Mouse (Mus musculus): ENCODE measurements at regions not wholly inside any gene's neighbourhood (a gene's known extent, or its start where the extent isn't known, plus 50 kb on each side); places are given as distances from the start of the nearest gene placed in this dataset.
A peak's percentile ranks its signal among the peaks of the same experiment; 100 is the strongest.

DNA sequence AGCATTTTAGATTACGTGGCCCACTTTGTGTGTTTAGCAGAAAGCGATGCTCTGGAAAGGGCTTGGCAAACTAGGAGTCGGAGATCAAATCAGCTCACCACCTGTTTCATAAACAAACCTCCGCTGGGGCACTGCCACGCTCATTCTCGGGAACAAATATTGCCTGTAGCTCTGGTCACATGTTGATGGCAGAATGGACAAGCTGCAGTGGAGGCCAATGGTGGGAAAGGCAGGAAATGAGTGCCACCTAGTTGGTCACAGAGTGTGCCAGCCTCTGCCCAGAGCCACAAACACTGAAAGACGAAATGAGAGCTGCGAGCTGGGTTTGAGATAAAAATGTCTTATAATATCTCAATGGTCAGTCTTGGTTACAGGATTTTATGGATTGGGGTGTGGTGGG, 259.2 kb upstream of the Csf3r start:
- peak; percentile 29 to 47 for DNase-seq

DNA sequence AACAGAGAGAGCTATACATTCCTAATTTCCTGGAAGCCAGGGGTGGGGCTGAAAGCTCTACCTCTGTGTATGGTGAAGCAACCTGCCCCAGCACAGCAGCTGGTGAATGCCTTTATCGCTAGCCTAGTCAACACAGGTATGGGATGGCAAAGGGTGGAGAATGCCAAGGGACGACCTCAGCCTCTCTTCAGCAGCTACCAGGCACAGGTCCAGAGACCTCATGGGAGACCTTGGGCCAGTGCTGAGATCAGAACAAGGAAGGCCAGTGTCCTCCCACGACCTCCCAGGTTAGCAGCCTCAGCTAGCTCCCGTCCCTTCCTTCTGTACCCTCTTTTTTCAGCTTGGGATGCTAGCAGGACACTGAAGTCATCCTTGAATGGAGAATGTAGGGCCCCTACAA, 247.2 kb upstream of the Csf3r start:
- no peak for DNase-seq

DNA sequence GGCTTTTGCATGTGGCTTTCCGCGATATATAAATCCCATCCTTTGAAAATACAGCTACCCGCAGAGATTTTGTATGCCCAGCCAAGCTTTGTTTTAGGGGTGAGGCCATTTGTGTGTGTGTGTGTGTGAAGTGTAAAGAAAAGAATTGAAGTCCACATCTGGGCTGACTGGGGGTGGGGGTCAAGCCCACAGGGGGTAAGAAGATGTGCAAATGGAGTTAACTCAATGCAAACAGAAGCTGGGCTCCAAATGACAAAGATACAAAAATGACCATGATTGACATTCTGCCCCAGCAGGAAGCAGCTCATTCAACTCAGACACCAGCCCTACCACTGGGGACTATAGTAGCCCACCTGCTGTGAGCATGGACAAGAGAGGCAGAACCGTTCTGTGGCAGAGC, 244.2 kb upstream of the Csf3r start:
- no peak for DNase-seq

DNA sequence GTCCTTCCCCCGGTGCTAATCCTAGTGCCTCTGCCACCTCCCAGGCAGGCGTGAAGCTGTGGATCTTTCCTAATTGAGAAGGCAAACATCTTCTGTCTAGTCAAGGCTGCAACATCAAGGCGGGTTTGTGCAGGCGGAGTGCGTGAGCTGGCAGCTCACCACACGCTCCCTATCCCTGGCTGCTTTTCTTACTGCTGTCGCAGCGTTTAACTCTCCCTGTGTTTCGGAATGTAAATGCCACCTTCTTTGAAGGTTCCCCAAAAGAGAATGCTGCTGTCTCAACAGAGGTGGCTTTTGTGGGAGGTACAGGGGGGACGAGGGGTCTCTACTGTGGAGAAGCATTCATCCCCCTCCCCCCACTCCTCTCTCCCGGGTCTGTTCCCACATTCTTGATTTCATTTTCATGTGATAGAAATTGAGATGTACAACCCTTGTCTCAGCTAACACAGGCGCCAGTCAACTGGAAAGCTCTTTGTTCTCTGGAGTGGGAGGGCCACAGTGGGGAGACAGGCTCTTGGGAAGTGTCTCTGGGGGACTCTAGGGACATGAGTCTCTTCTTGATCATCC, 243.3 kb upstream of the Csf3r start:
- peak in 1 of 2 experiments; percentile 19 for DNase-seq

DNA sequence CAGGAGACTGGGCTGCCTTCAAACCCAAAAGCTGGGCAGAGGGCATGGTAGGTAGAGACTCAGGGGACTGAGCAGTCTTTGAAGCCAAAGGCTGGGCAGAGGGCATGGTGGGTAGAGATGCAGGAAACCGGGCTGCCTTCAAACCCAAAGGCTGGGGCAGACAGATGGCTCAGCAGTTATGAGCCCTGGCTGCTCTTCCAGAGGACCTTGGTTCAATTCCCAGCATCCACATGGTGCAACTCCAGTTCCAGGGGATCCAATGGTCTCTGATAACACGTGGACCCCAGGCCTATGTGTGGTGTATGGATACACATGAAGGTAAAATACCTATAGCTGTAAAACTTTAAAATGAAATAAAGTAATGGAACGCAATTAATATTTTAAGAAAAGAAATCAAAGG, 242.0 kb upstream of the Csf3r start:
- DNase-seq: peak; percentile 40 to 46

DNA sequence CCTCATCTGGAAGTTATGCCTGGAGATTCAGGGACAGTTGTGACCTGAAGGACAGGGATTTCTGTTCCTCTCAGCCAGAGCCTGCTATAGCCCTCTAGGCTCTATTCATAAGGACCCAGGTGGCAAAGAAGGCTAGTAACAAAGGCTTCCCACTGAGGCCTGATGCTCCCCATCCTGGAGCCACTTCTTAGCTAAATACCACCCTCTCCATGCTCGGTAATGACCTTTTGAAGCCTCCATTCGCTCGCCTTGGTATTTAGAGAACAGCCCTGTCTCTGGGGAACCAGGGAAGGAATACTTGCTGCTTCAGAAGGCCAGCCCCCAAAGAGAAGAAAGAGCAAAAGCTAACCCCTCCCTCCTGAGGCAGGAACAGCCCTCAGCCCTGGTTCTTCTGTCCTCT, 238.3 kb upstream of the Csf3r start:
- DNase-seq: no peak

DNA sequence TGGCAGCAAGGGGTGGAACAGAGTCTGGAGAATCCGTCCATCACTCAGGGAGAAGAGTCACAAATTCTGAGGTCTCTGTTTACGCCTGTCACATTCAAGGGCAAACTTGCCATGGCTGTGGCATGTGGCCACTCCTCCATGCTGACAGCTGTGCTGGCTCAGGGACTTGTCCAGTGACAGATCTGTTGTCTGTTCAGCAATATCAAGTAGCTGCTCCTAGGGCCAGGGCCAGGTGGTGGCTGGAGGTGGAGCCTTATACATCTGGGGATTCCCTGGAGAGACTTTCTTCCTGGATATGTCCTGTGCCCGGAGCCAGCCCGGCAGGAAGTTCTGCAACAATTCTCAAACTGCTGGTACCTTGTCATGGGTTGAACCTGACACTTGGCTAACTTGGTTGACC, 229.7 kb upstream of the Csf3r start:
- no peak for DNase-seq

DNA sequence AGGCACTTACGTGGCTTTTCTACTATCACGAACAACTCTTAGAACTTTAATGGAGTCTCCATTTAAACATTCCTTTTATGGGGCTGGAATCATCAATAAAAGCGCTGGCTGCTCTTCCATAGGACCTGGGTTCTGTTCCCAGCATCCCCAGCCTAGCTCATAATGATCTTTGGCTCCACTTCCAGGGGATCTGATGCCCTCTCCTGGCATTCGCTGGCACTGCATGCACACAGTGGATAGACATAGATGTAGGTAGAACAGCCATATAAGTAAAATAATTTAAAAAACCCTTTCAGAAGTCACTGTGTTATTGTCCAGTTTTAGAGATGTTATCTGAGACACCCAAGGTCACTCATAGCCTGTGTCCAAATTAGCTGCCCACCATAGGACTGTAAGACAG, 216.4 kb upstream of the Csf3r start:
- no peak for DNase-seq

DNA sequence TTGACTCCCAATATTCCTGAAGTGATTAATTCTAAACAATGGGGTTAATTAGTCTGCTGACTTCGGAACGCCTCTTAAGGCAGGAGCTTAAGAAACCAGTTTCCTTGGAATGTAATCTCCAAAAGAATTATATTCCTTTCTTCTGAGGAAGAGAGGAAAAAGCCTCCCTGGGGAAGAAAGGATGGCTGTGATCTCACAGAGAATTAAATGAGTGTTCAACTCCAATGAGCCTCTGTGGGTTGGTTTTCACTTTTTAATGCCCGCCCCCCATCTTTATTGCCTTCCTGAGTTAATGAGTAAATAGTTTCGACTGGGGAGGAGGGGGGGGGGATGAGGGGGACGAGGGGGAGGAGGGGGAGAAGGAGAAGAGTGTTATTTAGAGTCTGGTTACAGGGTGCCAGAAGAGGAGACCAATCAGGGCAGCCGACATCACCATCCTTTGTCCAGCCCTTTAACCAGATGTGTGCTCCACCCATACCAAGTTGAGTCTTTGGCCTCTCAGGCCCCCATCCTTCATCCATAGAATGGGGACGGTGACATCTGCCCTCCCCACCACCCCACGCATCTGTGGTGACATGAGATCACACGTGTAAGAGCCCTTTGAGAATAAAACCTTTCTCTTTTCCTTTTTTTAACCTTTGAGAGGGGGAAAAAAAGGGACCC, 214.8 kb upstream of the Csf3r start:
- DNase-seq: no peak

DNA sequence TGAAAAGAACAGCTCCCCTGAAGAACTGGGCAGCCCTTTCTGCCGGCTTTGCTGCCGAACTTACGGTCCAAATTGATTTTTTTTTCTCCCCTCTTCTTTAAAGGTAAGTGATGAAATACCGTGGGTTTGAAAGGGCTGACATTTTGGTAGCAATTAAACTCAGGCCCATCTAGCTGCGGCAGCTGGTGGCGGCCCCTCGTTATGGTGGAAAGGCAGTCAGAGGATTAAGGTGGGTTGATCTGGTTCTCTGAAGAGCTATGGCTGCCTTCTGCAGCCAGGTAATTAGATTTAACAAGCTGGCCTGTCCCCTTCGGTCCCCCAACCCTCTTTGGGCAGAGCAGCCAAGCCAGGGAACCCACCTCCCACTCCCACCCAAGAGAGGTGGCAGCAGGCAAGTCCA, 214.1 kb upstream of the Csf3r start:
- DNase-seq: no peak

DNA sequence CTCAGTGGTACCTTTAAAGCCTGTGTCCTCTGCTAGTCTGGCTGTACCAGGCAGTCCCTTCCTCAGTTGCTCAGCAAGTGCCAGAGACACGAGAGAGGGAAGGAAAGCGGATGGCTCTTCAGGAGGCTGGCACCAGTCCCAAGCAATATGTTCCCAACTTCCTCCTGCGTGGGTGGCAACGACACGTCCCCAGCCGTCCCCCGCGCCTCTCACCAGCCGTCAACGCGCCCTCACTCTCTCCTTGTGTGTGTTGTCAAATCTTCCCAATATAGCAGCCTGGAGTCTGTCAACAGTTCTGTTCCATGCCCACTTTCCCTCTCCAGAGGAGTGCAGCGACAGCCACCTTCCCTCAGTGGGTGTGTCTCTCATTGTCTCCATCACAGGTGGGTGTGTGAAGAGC, 210.0 kb upstream of the Csf3r start:
- peak; percentile 57 to 63 for DNase-seq

DNA sequence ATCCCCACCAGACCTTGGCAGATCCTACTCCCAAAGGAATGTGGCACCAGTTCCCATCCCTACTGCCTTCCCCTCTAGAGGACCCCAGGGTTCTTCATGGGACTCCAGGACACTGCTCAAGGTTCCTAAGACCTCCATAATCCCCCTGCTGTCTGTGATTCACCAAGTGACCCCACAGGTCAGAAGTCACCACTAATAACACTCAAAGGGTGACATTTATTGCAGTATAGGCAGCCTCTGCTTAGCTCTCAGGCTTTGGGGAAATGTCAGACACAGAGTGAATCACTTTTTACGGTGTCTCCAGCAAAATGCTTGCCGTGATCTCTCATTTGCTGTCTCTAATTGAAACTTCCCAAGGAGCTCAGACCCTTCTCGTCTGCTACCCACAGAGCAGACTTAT, 209.1 kb upstream of the Csf3r start:
- DNase-seq: no peak

DNA sequence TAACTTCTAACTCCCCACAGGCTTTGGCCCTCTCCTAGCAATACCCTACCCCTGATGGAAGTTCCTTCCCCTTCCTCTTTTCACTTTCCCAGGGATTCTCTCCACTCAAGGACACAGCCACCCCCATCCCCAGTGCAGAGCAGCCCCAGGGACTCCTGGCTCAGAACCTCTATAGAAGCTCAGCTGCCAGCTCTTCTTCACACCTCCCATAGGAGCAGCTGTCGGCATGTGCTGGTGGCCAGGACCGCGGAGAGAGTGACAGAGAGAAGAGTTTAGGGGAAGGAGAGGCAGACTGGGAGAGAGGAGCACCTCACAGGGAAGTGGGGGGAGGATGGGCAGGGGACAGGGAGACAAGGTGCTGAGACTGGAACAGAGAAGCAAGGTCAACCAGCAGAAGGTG, 199.8 kb upstream of the Csf3r start:
- DNase-seq: peak; percentile 42 to 46

DNA sequence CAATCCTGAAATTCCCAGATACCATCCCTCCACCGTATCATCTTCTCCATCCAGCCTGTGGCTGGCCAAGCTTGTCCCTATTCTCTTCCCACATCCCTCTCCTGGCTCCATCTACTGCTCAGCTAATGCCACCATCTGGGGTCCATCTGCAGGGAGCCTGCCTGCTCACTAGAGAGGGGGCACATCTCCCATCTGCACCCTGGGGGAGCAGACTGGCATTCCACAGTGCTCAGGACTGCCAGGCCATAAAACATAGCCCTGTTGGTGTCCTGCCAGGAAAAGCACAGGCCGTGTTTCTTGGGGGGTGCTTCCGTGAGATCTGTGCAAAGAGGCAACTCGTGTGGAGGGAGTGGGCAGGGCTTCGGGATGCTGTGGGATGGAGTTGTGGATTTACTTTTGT, 197.9 kb upstream of the Csf3r start:
- DNase-seq: peak; percentile 29 to 40

DNA sequence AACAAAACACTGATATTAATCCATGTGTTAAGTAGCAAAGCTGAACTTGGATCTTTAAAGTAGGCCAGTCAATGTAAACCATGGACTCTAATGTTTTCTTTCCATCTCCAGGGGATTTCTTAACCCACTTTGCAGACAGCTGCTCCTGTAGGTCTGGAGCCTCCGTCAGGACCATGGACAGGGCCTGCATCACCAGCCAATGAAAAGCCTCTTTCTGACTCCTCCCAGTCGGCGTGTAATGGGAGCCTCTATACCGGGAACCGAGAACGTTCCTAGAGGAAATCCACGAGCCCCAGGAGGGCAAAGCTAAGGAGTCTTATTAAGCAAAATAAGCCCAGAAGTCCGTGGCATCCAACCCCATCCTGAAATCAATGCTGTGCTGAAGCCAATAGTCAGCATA, 189.1 kb upstream of the Csf3r start:
- DNase-seq: no peak

DNA sequence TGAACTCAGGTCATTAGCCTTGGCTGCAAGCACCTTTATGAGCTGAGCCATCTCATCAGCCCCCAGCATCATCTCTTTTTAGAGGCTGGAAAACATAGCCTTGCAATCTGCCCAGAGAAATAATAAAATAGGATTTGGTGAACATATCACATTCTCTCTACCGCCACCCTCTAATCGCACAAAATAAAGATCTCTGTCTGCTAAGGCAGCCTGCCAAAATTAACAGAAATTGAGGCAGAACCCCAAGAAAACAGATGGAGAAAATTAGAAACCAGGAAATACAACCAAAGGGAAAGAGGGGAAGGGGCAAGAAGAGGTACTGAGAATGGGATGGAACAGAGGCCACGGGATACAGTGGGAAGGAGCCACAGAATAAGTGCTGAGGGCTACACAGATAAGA, 176.8 kb upstream of the Csf3r start:
- no peak for DNase-seq

DNA sequence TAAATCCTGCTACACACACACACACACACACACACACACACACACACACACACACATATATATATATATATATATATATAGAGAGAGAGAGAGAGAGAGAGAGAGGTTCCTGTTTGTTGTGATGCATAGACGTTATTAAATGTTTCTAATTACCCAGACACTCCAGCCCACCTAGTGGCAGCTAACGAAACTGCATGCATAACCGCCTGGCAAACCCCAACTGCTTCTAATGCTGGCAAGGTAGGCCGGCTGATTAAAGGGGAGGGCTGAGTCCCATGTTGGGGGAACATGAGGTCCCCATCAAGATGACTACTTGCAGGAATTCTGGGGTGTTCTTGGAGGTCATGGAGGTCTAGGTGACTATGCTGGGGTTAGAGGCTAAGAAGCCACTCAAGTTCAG, 174.1 kb upstream of the Csf3r start:
- peak; percentile 83 to 86 for DNase-seq

DNA sequence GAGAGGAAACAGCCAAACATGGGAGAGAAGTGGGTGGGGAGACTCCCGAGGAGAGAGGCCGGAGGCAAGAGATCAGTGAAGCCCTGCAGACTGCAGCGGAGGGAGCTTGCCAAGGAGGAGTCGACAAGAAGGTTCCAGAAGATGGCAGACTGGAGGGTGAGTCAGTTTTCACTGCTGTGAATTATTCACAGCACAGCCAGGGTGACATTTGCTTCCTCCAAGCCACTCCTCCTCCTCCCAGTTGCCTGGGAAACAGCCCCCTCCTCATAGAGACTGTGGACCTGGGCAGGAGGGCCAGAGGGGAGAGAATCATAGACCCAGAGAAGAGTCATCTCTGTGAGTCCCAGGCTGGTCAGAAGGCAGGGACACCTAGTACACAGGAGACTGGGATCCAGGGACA, 171.8 kb upstream of the Csf3r start:
- DNase-seq: peak; percentile 37 to 51

DNA sequence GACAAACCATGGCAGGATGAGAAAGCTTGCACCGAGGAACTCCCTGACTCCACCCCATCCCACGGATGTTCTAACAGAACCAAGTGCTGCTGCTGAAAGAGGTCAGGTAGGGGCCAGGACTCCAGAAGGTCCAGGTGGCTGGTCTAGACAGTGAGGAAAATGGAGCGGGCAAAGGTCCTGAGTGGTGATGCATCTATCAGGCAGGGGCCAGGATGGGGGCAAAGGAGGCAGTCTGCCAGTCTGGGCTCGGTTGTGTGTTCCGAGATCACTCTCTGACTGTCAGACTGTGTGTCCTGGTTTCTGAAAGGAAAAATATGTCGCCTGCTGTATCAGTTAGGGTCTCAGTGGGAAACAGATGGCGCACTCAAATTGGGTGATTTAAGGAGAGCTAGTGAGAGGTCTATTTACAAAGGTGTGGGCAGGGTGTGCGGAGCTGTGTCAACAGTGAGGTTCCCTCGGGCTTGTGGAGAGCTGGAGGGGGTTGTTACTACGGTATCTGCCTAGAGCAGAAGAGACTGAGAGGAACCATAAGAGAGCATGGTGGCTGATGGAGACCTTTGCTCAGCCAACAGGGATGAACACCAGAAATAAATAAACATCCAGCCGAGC, 168.3 kb upstream of the Csf3r start:
- peak; percentile 39 to 54 for DNase-seq

DNA sequence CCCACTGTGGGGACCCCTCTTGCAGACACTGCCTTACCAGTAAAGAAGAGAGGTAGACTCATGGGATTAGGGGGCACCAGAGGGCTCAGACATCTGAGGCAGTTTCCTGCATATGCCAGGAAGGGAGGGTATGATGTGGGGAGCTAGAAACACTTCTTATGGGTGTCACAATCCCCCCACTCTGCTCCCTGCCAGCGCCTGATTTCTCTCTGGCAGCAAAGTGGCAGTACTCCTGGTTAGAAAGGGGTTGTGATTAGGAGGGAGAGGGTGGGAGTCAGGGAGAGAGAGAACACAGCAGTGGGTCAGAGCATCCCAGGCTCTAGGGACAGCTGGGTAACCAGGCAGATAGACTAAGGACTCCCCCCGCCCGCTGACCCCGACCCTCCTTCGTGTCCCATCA, 167.6 kb upstream of the Csf3r start:
- no peak for DNase-seq

DNA sequence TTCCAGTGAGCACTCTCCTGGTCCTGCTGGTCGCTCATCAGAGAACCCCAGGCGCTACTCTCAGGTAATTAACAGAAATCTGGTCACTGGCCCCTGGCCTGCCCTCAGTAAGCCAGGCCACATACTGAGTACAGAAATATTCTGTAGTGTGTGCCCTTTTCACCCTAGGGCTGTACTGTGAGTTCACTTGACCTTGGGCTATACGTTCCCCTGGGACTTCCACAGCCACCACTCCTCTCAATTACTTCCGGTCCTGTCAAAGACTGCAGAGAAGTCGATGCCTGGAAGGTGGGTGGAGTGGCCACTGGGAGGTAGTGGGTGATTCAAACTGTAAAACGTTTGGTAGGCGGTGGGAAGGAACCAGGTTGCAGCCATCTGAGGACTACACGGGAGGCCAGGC, 159.3 kb upstream of the Csf3r start:
- DNase-seq: no peak

DNA sequence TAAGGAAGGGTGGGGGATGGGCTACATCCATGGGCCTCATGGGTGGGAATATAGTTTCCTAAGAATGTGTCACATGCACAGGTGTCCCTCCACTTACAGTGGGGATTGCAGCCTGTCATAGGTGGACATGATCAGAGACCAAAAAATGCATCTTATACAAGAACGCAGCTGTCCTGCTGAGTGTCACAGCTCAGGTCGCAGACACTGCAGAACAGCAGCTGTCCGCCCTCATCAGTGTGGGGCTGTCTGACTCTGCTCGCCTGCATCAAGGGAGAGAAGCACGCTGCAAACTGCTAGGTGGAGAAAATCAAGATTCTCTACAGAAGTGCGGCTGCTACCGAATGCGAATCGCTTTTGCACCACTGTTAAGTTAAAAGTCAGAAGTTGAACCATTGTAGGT, 158.6 kb upstream of the Csf3r start:
- no peak for DNase-seq

DNA sequence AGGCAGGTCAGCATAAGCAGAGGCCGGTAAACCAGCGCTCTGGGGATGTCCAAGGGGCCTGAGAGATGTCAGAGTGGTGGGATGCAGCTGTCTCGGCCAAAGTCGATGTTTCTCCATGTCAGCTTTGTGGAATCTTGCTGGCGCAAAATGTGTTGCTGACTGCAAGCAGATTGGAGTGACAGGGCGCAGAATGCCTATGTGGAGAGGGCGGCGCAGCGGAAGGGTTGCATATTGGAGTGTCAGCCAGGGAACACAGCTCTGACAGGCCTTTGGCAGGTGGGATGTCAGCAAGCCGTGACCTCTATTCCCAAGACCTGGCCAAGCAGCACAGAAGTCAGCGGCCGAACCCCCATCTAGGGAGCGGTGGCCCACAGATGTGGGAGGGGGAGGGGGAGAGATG, 153.1 kb upstream of the Csf3r start:
- no peak for DNase-seq

DNA sequence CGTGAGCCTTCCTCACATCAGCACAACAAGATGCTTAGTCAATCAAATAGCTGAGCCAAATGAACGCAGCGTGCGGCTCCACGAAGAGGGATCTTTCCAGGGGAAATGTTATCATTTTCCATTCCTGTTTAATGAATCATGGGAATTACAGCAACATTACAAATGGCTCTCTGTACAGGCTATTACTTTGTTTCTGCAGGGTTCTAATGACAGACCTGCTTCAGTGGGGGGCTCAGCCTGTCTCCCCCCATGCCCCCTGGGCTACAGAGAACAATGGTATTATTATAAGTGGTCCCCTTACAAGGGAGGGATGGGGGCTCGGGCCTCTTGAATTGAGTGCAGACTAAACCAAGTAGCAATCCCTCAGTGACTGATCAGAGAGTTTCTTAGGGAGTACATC, 144.3 kb upstream of the Csf3r start:
- no peak for DNase-seq

DNA sequence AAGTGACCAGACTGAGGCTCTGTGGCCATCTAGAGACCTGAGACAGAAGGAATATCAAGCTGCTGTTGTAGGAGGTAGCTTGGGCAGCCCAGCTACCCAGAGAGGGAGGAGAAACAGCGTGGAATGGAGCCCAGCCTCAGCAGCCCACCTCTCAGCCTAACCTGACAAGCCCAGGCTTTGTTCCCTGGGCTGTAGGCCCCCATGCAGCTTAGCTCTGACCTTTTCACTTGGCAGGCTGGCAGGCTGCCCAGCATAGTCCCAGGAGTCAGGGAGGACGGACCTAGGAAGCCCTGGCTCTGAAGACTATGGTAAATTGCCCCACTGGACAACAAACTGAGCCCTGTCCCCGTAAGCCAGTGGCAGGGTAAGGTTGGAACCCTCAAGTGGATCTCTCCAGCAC, 141.8 kb upstream of the Csf3r start:
- DNase-seq: no peak
